Mouse (Mus musculus): ENCODE results near the gene Nudt6. TPM values are rescaled to one million over a fixed set of nuclear protein-coding genes. Genes with fewer than 3 reads are reported as not detected.

The Nudt6 gene
- polyA plus RNA-seq, 1 experiment from 2014 or later: 10.0 TPM

- Histone ChIP-seq H3K27me3 (replicated peaks) (no peaks in the 10 kb centered on the region), H3K9me3 (replicated peaks) (no peaks in the 10 kb centered on the region), H3K4me3 (peak overlapping the region; percentile 85), H3K4me1 (replicated peaks) (peaks cover 11% of the 10 kb centered on the region), H3K9ac (peak overlapping the region; percentile 84; the same call in 1 of the 2 replicates), H3K27ac (ENCODE audit: poor library complexity, severe bottlenecking) (no peak overlapping the region), H3K36me3 (no peaks in the 10 kb centered on the region), H3K4me2 (peak overlapping the region; percentile 81)
- WGBS: 68% methylated on average over 5 of the region's 5 CpGs
- no peak for ATAC-seq (ENCODE audit: insufficient number of reproducible peaks, low FRiP score)
Measured at GRCm38 (mm10) chr3:37418341-37418740, 1.7 kb downstream of the Nudt6 start.

- Histone ChIP-seq H3K9me3 (replicated peaks) (no peaks in the 10 kb centered on the region), H3K4me1 (replicated peaks) (peaks cover 6% of the 10 kb centered on the region; the same call in 1 of the 2 replicates), H3K4me3 (no peak overlapping the region), H3K27ac (ENCODE audit: poor library complexity, severe bottlenecking) (no peak overlapping the region), H3K9ac (no peak overlapping the region), H3K4me2 (no peak overlapping the region), H3K36me3 (peaks cover 3% of the 10 kb centered on the region; the same call in 1 of the 2 replicates), H3K27me3 (replicated peaks) (no peaks in the 10 kb centered on the region)
- no peak for ATAC-seq (ENCODE audit: insufficient number of reproducible peaks, low FRiP score)
- WGBS: 49% methylated on average over 14 of the region's 14 CpGs
Measured at GRCm38 (mm10) chr3:37414413-37414960, 5.5 kb downstream of the Nudt6 start.

- Histone ChIP-seq H3K36me3 (peaks cover 3% of the 10 kb centered on the region; the same call in 1 of the 2 replicates), H3K9ac (no peak overlapping the region), H3K4me3 (no peak overlapping the region), H3K4me2 (no peak overlapping the region), H3K9me3 (replicated peaks) (no peaks in the 10 kb centered on the region), H3K4me1 (replicated peaks) (peaks cover 2% of the 10 kb centered on the region; the same call in 1 of the 2 replicates), H3K27ac (ENCODE audit: poor library complexity, severe bottlenecking) (no peak overlapping the region), H3K27me3 (replicated peaks) (no peaks in the 10 kb centered on the region)
- ATAC-seq (ENCODE audit: insufficient number of reproducible peaks, low FRiP score): no peak
- 83% methylated on average over 3 of the region's 3 CpGs for WGBS
Measured at GRCm38 (mm10) chr3:37413446-37413845, 6.6 kb downstream of the Nudt6 start.

GRCm38 (mm10) chr3:37407598-37407997, 12.4 kb downstream of the Nudt6 start:
- Histone ChIP-seq H3K9ac (no peak overlapping the region), H3K4me1 (replicated peaks) (no peaks in the 10 kb centered on the region), H3K27me3 (replicated peaks) (no peaks in the 10 kb centered on the region), H3K4me3 (no peak overlapping the region), H3K9me3 (replicated peaks) (no peaks in the 10 kb centered on the region), H3K36me3 (peaks cover 8% of the 10 kb centered on the region; the same call in 1 of the 2 replicates), H3K27ac (ENCODE audit: poor library complexity, severe bottlenecking) (no peak overlapping the region), H3K4me2 (no peak overlapping the region)
- ATAC-seq (ENCODE audit: insufficient number of reproducible peaks, low FRiP score): no peak

- Histone ChIP-seq H3K9ac (peak overlapping the region; percentile 34; the same call in 1 of the 2 replicates), H3K4me1 (replicated peaks) (no peaks in the 10 kb centered on the region), H3K4me2 (no peak overlapping the region), H3K27me3 (replicated peaks) (no peaks in the 10 kb centered on the region), H3K4me3 (no peak overlapping the region), H3K9me3 (replicated peaks) (no peaks in the 10 kb centered on the region), H3K27ac (ENCODE audit: poor library complexity, severe bottlenecking) (no peak overlapping the region), H3K36me3 (0 out of 2 replicates have a peak, but pooled peaks cover 4% of the 10 kb centered on the region)
- 76% methylated on average over 11 of the region's 11 CpGs for WGBS
- no peak for ATAC-seq (ENCODE audit: insufficient number of reproducible peaks, low FRiP score)
Measured at GRCm38 (mm10) chr3:37401729-37402610, 18.0 kb downstream of the Nudt6 start.

- Histone ChIP-seq H3K27me3 (replicated peaks) (no peaks in the 10 kb centered on the region), H3K4me1 (replicated peaks) (no peaks in the 10 kb centered on the region), H3K9me3 (replicated peaks) (no peaks in the 10 kb centered on the region), H3K36me3 (no peaks in the 10 kb centered on the region), H3K4me2 (no peak overlapping the region), H3K4me3 (no peak overlapping the region), H3K9ac (no peak overlapping the region), H3K27ac (ENCODE audit: poor library complexity, severe bottlenecking) (no peak overlapping the region)
- WGBS: 71% methylated on average over 7 of the region's 7 CpGs
- peak; percentile 63 for ATAC-seq (ENCODE audit: insufficient number of reproducible peaks, low FRiP score)
Measured at GRCm38 (mm10) chr3:37398661-37399395, 21.2 kb downstream of the Nudt6 start.

- H3K9me3 ChIP-seq (replicated peaks): no peaks in the 10 kb centered on the region
- H3K4me1 ChIP-seq (replicated peaks): no peaks in the 10 kb centered on the region
- no peaks in the 10 kb centered on the region for H3K36me3 ChIP-seq
- WGBS: 65% methylated on average over 3 of the region's 3 CpGs
- no peak overlapping the region for H3K27ac ChIP-seq (ENCODE audit: poor library complexity, severe bottlenecking)
- no peaks in the 10 kb centered on the region for H3K27me3 ChIP-seq (replicated peaks)
- no peak overlapping the region for H3K9ac ChIP-seq
- H3K4me3 ChIP-seq: no peak overlapping the region
- no peak overlapping the region for H3K4me2 ChIP-seq
- no peak for ATAC-seq (ENCODE audit: insufficient number of reproducible peaks, low FRiP score)
Measured at GRCm38 (mm10) chr3:37397646-37398045, 22.4 kb downstream of the Nudt6 start.

GRCm38 (mm10) chr3:37396930-37397608, 22.9 kb downstream of the Nudt6 start:
- Histone ChIP-seq H3K9me3 (replicated peaks) (no peaks in the 10 kb centered on the region), H3K36me3 (no peaks in the 10 kb centered on the region), H3K4me3 (no peak overlapping the region), H3K27me3 (replicated peaks) (no peaks in the 10 kb centered on the region), H3K9ac (no peak overlapping the region), H3K4me2 (no peak overlapping the region), H3K27ac (ENCODE audit: poor library complexity, severe bottlenecking) (no peak overlapping the region), H3K4me1 (replicated peaks) (no peaks in the 10 kb centered on the region)
- ATAC-seq (ENCODE audit: insufficient number of reproducible peaks, low FRiP score): no peak
- 90% methylated on average over 5 of the region's 5 CpGs for WGBS

- Histone ChIP-seq H3K4me1 (replicated peaks) (peaks cover 7% of the 10 kb centered on the region), H3K27ac (ENCODE audit: poor library complexity, severe bottlenecking) (no peak overlapping the region), H3K36me3 (no peaks in the 10 kb centered on the region), H3K4me3 (no peak overlapping the region), H3K4me2 (no peak overlapping the region), H3K27me3 (replicated peaks) (no peaks in the 10 kb centered on the region), H3K9me3 (replicated peaks) (peaks cover 4% of the 10 kb centered on the region; the same call in 1 of the 2 replicates), H3K9ac (no peak overlapping the region)
- no peak for ATAC-seq (ENCODE audit: insufficient number of reproducible peaks, low FRiP score)
- WGBS: 90% methylated on average over 6 of the region's 6 CpGs
Measured at GRCm38 (mm10) chr3:37387310-37387709, 32.7 kb downstream of the Nudt6 start.

- Histone ChIP-seq H3K27me3 (replicated peaks) (no peaks in the 10 kb centered on the region), H3K9ac (no peak overlapping the region), H3K36me3 (no peaks in the 10 kb centered on the region), H3K9me3 (replicated peaks) (no peaks in the 10 kb centered on the region), H3K4me1 (replicated peaks) (peaks cover 15% of the 10 kb centered on the region), H3K27ac (ENCODE audit: poor library complexity, severe bottlenecking) (peak overlapping the region; percentile 44), H3K4me3 (no peak overlapping the region), H3K4me2 (no peak overlapping the region)
- WGBS: 49% methylated on average over 6 of the region's 6 CpGs
- ATAC-seq (ENCODE audit: insufficient number of reproducible peaks, low FRiP score): no peak
Measured at GRCm38 (mm10) chr3:37383096-37383765, 36.8 kb downstream of the Nudt6 start.
